Mouse (Mus musculus) ES-E14 (cell line): ENCODE measurements around the gene Gpr161. TPM values are rescaled to one million over a fixed set of nuclear protein-coding genes. Genes with fewer than 3 reads are reported as not detected.

Source experiments
- DNase-seq: peaks from one replicate; pipeline ENCODE4 v3.0.0-alpha.2; 2013; ENCODE audit warnings: low read depth, low spot score
- H3K27ac ChIP-seq: 2 replicates; pipeline ENCODE4 v1.5.1; 2012; ENCODE audit warnings: low read depth, mild to moderate bottlenecking, low read length, moderate library complexity, mixed read lengths; ENCODE audit not compliant: poor library complexity, insufficient read depth, severe bottlenecking
- H3K36me3 ChIP-seq: 2 replicates; pipeline ENCODE4 v1.6.1; 2012; ENCODE audit warnings: mild to moderate bottlenecking, low read length, moderate library complexity, mixed read lengths; ENCODE audit not compliant: control insufficient read depth, poor library complexity, insufficient read depth, severe bottlenecking
- H3K4me1 ChIP-seq, 2 experiments: fragments of 150-350 bp in 1 of 2; sonication (generic) in 1 of 2; 2 replicates each; pipeline ENCODE4 v1.6.1; 2012; ENCODE audit warnings: low read length in 2 of 2, mild to moderate bottlenecking in 1 of 2, mixed read lengths in 1 of 2; ENCODE audit not compliant: control insufficient read depth in 2 of 2, insufficient read depth in 2 of 2, poor library complexity in 1 of 2
- H3K4me3 ChIP-seq, 2 experiments: fragments of 150-350 bp in 1 of 2; sonication (generic) in 1 of 2; 2 replicates each; pipeline ENCODE4 v1.5.1; 2012; ENCODE audit warnings: low read length in 2 of 2, low read depth in 1 of 2, mild to moderate bottlenecking in 1 of 2, mixed read lengths in 1 of 2; ENCODE audit not compliant: insufficient read depth in 1 of 2, poor library complexity in 1 of 2, severe bottlenecking in 1 of 2
- H3K9ac ChIP-seq: 2 replicates; pipeline ENCODE4 v1.6.1; 2012; ENCODE audit warnings: low read depth, mild to moderate bottlenecking, low read length, mixed read lengths; ENCODE audit not compliant: poor library complexity, insufficient read depth, severe bottlenecking
- H3K9me3 ChIP-seq: fragments of 150-350 bp; sonication (generic); 2 replicates; pipeline ENCODE4 v1.6.1; 2012; ENCODE audit warnings: low read depth, mild to moderate bottlenecking, low read length; ENCODE audit not compliant: control insufficient read depth, insufficient read depth
- CHD2 ChIP-seq: IDR thresholded peaks from 2 replicates; pipeline ENCODE4 v1.6.1; 2014; ENCODE audit warnings: mild to moderate bottlenecking, low read depth, low read length, inconsistent platforms
- HCFC1 ChIP-seq: IDR thresholded peaks from 2 replicates; pipeline ENCODE4 v1.6.1; 2012; ENCODE audit warnings: low read length, inconsistent platforms, borderline replicate concordance; ENCODE audit not compliant: insufficient read depth
- MAFK ChIP-seq: IDR thresholded peaks from 2 replicates; pipeline ENCODE4 v1.6.1; 2014; ENCODE audit warnings: mild to moderate bottlenecking, low read depth, low read length, inconsistent platforms; ENCODE audit not compliant: insufficient read depth
- ZC3H11A ChIP-seq: IDR thresholded peaks from 2 replicates; pipeline ENCODE4 v1.6.1; 2012; ENCODE audit warnings: low read depth, mild to moderate bottlenecking, inconsistent platforms, low read length, borderline replicate concordance
- ZNF384 ChIP-seq: IDR thresholded peaks from 2 replicates; pipeline ENCODE4 v1.6.1; 2012; ENCODE audit warnings: low read depth, low read length, inconsistent platforms
- in situ Hi-C, 2 experiments: fragments of 600-800 bp; cut with MboI; formaldehyde crosslinking; loops; one replicate each; pipeline ENCODE4 v1.15.1; 2025; ENCODE audit warnings: low sequenced_read_pairs in 2 of 2, inconsistent platforms in 1 of 2; ENCODE audit not compliant: unreplicated experiment in 2 of 2
- total RNA-seq: library from RNA; depleted of rRNA; stranded (reverse); fragments of 300-350 nt; gene quantifications from 2 replicates; pipeline ENCODE4 v1.2.3, GENCODE M21; 2012

The Gpr161 gene
- total RNA-seq, 1 experiment: 3.3 TPM

- DNase-seq: peak; percentile 55
- peak; percentile 75 for TF ChIP-seq MAFK
- TF ChIP-seq ZC3H11A: peak; percentile 35; the same call in 1 of the 2 replicates
- TF ChIP-seq HCFC1: no peak
- TF ChIP-seq ZNF384: no peak
- TF ChIP-seq CHD2: no peak
- Histone ChIP-seq H3K9ac (no peak overlapping the region), H3K4me3 (peak overlapping the region in 1 of 2 experiments; percentile 47; a peak in 1 of 4 replicates), H3K27ac (no peak overlapping the region), H3K36me3 (no peaks in the 10 kb centered on the region), H3K4me1 (peaks cover 0 to 2% of the 10 kb centered on the region in 2 experiments; a peak in 1 of 4 replicates), H3K9me3 (no peaks in the 10 kb centered on the region)
- in situ Hi-C loops: no loop called here
Observed at GRCm38 (mm10) chr1:165320141-165320934, 24.7 kb downstream of the Gpr161 start.

- no peak for DNase-seq
- TF ChIP-seq HCFC1 (no peak), ZNF384 (no peak), CHD2 (no peak), ZC3H11A (no peak), MAFK (no peak)
- Histone ChIP-seq H3K4me3 (no peak overlapping the region), H3K4me1 (peaks cover 0 to 2% of the 10 kb centered on the region in 2 experiments; a peak in 1 of 4 replicates), H3K27ac (no peak overlapping the region), H3K9ac (no peak overlapping the region), H3K36me3 (no peaks in the 10 kb centered on the region), H3K9me3 (no peaks in the 10 kb centered on the region)
- in situ Hi-C loops: no loop called here
Observed at GRCm38 (mm10) chr1:165321393-165321861, 25.8 kb downstream of the Gpr161 start.

GRCm38 (mm10) chr1:165321891-165322290 lies 26.3 kb downstream of the Gpr161 start:
- Histone ChIP-seq H3K9me3 (no peaks in the 10 kb centered on the region), H3K36me3 (no peaks in the 10 kb centered on the region)
- in situ Hi-C loops: no loop called here

GRCm38 (mm10) chr1:165322934-165323333 lies 27.3 kb downstream of the Gpr161 start:
- Histone ChIP-seq H3K9me3 (no peaks in the 10 kb centered on the region), H3K36me3 (no peaks in the 10 kb centered on the region), H3K27ac (no peak overlapping the region), H3K4me3 (no peak overlapping the region), H3K4me1 (peaks cover 0 to 2% of the 10 kb centered on the region in 2 experiments; a peak in 1 of 4 replicates), H3K9ac (no peak overlapping the region)
- no peak for DNase-seq
- TF ChIP-seq MAFK: no peak
- no peak for TF ChIP-seq ZC3H11A
- no peak for TF ChIP-seq CHD2
- TF ChIP-seq ZNF384: no peak
- no peak for TF ChIP-seq HCFC1
- in situ Hi-C loops: no loop called here

More at GRCm38 (mm10) chr1:165321891-165322290, 26.3 kb downstream of the Gpr161 start:
- no peak for DNase-seq
- TF ChIP-seq ZNF384 (no peak), ZC3H11A (no peak), CHD2 (no peak), HCFC1 (no peak), MAFK (no peak)
- peaks cover 0 to 2% of the 10 kb centered on the region in 2 experiments; a peak in 1 of 4 replicates for H3K4me1 ChIP-seq
- H3K4me3 ChIP-seq: no peak overlapping the region
- no peak overlapping the region for H3K27ac ChIP-seq
- H3K9ac ChIP-seq: no peak overlapping the region

- no peaks in the 10 kb centered on the region for H3K36me3 ChIP-seq
- no peaks in the 10 kb centered on the region for H3K9me3 ChIP-seq
- no peak overlapping the region for H3K27ac ChIP-seq
- no peak for TF ChIP-seq HCFC1
- no peak for TF ChIP-seq CHD2
- H3K4me1 ChIP-seq: peaks cover 0 to 2% of the 10 kb centered on the region in 2 experiments; a peak in 1 of 4 replicates
- no peak for DNase-seq
- in situ Hi-C loops: no loop called here
- H3K4me3 ChIP-seq: no peak overlapping the region
- H3K9ac ChIP-seq: no peak overlapping the region
Observed at GRCm38 (mm10) chr1:165327370-165327769, 31.8 kb downstream of the Gpr161 start.
